Mouse (Mus musculus): ENCODE data around the gene Entpd7.
A peak's percentile ranks its signal among the peaks of the same experiment; 100 is the strongest.

Gene Entpd7

GRCm38 (mm10) chr19:43769366-43769960, 80.0 kb downstream of the Entpd7 start:
- no peak for DNase-seq (ENCODE audit: low spot score in 2 of 2)

- DNase-seq (ENCODE audit: low spot score in 2 of 2): no peak
Measured at GRCm38 (mm10) chr19:43770584-43770983, 81.1 kb downstream of the Entpd7 start.

GRCm38 (mm10) chr19:43771499-43771969, 82.1 kb downstream of the Entpd7 start:
- DNase-seq (ENCODE audit: low spot score in 2 of 2): peak; percentile 9 to 26

GRCm38 (mm10) chr19:43772311-43772710, 82.8 kb downstream of the Entpd7 start:
- no peak for DNase-seq (ENCODE audit: low spot score in 2 of 2)

- no peak for DNase-seq (ENCODE audit: low spot score in 2 of 2)
Measured at GRCm38 (mm10) chr19:43775433-43775832, 86.0 kb downstream of the Entpd7 start.

GRCm38 (mm10) chr19:43776561-43776960, 87.1 kb downstream of the Entpd7 start:
- no peak for DNase-seq (ENCODE audit: low spot score in 2 of 2)

GRCm38 (mm10) chr19:43777308-43777707, 87.8 kb downstream of the Entpd7 start:
- DNase-seq (ENCODE audit: low spot score in 2 of 2): no peak

GRCm38 (mm10) chr19:43780391-43780790, 90.9 kb downstream of the Entpd7 start:
- no peak for DNase-seq (ENCODE audit: low spot score in 2 of 2)

- no peak for DNase-seq (ENCODE audit: low spot score in 2 of 2)
Measured at GRCm38 (mm10) chr19:43781980-43782379, 92.5 kb downstream of the Entpd7 start, which contains the start of gene Abcc2. Abcc2 (plus strand) TSS chr19:43782192.
